Mouse (Mus musculus): ENCODE data around the gene Mdm4. TPM values are rescaled to one million over a fixed set of nuclear protein-coding genes. Genes with fewer than 3 reads are reported as not detected.

Mdm4 gene
- polyA plus RNA-seq, 1 experiment = 46.7 TPM

DNA sequence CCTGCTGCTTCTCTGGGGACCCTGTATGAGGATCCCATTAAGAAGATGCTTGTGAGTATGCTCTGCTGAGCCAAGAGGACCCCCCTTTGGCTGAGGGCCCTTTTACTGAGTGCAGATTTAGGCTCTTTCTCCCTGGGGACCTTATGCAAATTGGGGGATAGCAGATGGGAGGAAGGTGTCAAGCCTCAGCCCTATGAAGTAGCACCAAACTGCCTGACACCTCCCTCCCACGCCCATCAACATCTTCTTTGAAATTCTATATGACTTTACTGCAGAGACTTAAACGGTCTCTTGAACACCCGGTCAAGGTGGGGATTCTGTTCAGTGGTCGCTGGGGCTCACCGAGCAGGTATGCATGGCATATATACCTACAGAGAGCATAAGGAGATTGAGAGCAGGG is 22.7 kb upstream of the Mdm4 start:
- Histone ChIP-seq H3K4me3 (ENCODE audit: control insufficient read depth, low read depth, low read length) (no peak overlapping the region), H3K4me1 (ENCODE audit: control insufficient read depth, insufficient read depth, low read length) (no peaks in the 10 kb centered on the region; the same call in 1 of the 2 replicates), H3K27ac (ENCODE audit: control insufficient read depth, insufficient read depth, low read depth, low read length) (no peak overlapping the region), H3K27me3 (ENCODE audit: control insufficient read depth, insufficient read depth, low read length) (no peaks in the 10 kb centered on the region), H3K36me3 (ENCODE audit: control insufficient read depth, insufficient read depth, low read length) (no peaks in the 10 kb centered on the region)
- TF ChIP-seq POLR2A (IDR thresholded peaks at IDR 0.05; ENCODE audit: control insufficient read depth, low read depth, low read length) = no peak

- TF ChIP-seq CTCF (IDR thresholded peaks at IDR 0.05; ENCODE audit: control insufficient read depth, insufficient read depth, insufficient replicate concordance, low read depth, low read length) (peak; percentile 14; the same call in 1 of the 2 replicates), POLR2A (IDR thresholded peaks at IDR 0.05; ENCODE audit: control insufficient read depth, low read depth, low read length) (no peak)
Observed at GRCm38 (mm10) chr1:133051829-133052228, 21.5 kb upstream of the Mdm4 start.

GRCm38 (mm10) chr1:133050001-133050431 is 19.7 kb upstream of the Mdm4 start:
- Histone ChIP-seq H3K4me3 (ENCODE audit: control insufficient read depth, low read depth, low read length) (no peak overlapping the region), H3K4me1 (ENCODE audit: control insufficient read depth, insufficient read depth, low read length) (peaks cover 6% of the 10 kb centered on the region), H3K27me3 (ENCODE audit: control insufficient read depth, insufficient read depth, low read length) (no peaks in the 10 kb centered on the region), H3K36me3 (ENCODE audit: control insufficient read depth, insufficient read depth, low read length) (no peaks in the 10 kb centered on the region), H3K27ac (ENCODE audit: control insufficient read depth, insufficient read depth, low read depth, low read length) (no peak overlapping the region)
- TF ChIP-seq CTCF (IDR thresholded peaks at IDR 0.05; ENCODE audit: control insufficient read depth, insufficient read depth, insufficient replicate concordance, low read depth, low read length) = no peak
- TF ChIP-seq POLR2A (IDR thresholded peaks at IDR 0.05; ENCODE audit: control insufficient read depth, low read depth, low read length) = no peak

More at GRCm38 (mm10) chr1:133051829-133052228, 21.5 kb upstream of the Mdm4 start:
- H3K4me1 ChIP-seq (ENCODE audit: control insufficient read depth, insufficient read depth, low read length) = peaks cover under 1% of the 10 kb centered on the region; the same call in 1 of the 2 replicates
- H3K27me3 ChIP-seq (ENCODE audit: control insufficient read depth, insufficient read depth, low read length) = no peaks in the 10 kb centered on the region
- H3K4me3 ChIP-seq (ENCODE audit: control insufficient read depth, low read depth, low read length) = no peak overlapping the region
- no peaks in the 10 kb centered on the region for H3K36me3 ChIP-seq (ENCODE audit: control insufficient read depth, insufficient read depth, low read length)
- no peak overlapping the region for H3K27ac ChIP-seq (ENCODE audit: control insufficient read depth, insufficient read depth, low read depth, low read length)

DNA sequence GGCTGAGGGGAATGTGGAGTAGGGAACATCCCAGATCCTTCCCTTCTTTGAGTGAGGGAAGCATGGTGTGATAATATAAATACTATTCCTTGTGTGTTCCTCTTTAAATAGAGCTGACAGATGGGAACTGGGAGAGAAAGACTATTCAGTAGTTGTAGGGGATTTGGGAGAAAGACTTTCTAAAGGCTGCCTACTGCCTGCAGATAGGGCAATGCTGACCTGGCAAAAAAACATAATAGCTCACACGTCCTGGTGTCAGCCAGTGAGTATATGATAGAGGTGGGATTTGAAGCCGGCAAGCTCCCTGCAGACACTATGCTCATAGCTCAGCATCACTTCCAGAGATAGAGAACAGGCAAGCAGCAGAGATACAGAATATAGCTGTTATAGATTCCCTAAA is 18.3 kb upstream of the Mdm4 start:
- Histone ChIP-seq H3K27ac (ENCODE audit: control insufficient read depth, insufficient read depth, low read depth, low read length) (no peak overlapping the region), H3K27me3 (ENCODE audit: control insufficient read depth, insufficient read depth, low read length) (no peaks in the 10 kb centered on the region), H3K4me3 (ENCODE audit: control insufficient read depth, low read depth, low read length) (no peak overlapping the region), H3K36me3 (ENCODE audit: control insufficient read depth, insufficient read depth, low read length) (no peaks in the 10 kb centered on the region), H3K4me1 (ENCODE audit: control insufficient read depth, insufficient read depth, low read length) (peaks cover 6% of the 10 kb centered on the region)
- TF ChIP-seq CTCF (IDR thresholded peaks at IDR 0.05; ENCODE audit: control insufficient read depth, insufficient read depth, insufficient replicate concordance, low read depth, low read length) = no peak
- no peak for TF ChIP-seq POLR2A (IDR thresholded peaks at IDR 0.05; ENCODE audit: control insufficient read depth, low read depth, low read length)

- no peaks in the 10 kb centered on the region for H3K27me3 ChIP-seq (ENCODE audit: control insufficient read depth, insufficient read depth, low read length)
- H3K36me3 ChIP-seq (ENCODE audit: control insufficient read depth, insufficient read depth, low read length) = no peaks in the 10 kb centered on the region
- H3K4me1 ChIP-seq (ENCODE audit: control insufficient read depth, insufficient read depth, low read length) = peaks cover 6% of the 10 kb centered on the region
- no peak overlapping the region for H3K27ac ChIP-seq (ENCODE audit: control insufficient read depth, insufficient read depth, low read depth, low read length)
- no peak overlapping the region for H3K4me3 ChIP-seq (ENCODE audit: control insufficient read depth, low read depth, low read length)
- TF ChIP-seq POLR2A (IDR thresholded peaks at IDR 0.05; ENCODE audit: control insufficient read depth, low read depth, low read length) (no peak), CTCF (IDR thresholded peaks at IDR 0.05; ENCODE audit: control insufficient read depth, insufficient read depth, insufficient replicate concordance, low read depth, low read length) (no peak)
Observed at GRCm38 (mm10) chr1:133047575-133047974, 17.2 kb upstream of the Mdm4 start.

- Histone ChIP-seq H3K36me3 (ENCODE audit: control insufficient read depth, insufficient read depth, low read length) (no peaks in the 10 kb centered on the region), H3K27ac (ENCODE audit: control insufficient read depth, insufficient read depth, low read depth, low read length) (peak overlapping the region; percentile 65), H3K27me3 (ENCODE audit: control insufficient read depth, insufficient read depth, low read length) (no peaks in the 10 kb centered on the region), H3K4me1 (ENCODE audit: control insufficient read depth, insufficient read depth, low read length) (peaks cover 6% of the 10 kb centered on the region), H3K4me3 (ENCODE audit: control insufficient read depth, low read depth, low read length) (peak overlapping the region; percentile 89)
- TF ChIP-seq CTCF (IDR thresholded peaks at IDR 0.05; ENCODE audit: control insufficient read depth, insufficient read depth, insufficient replicate concordance, low read depth, low read length) (no peak), POLR2A (IDR thresholded peaks at IDR 0.05; ENCODE audit: control insufficient read depth, low read depth, low read length) (no peak)
Observed at GRCm38 (mm10) chr1:133046441-133046931, 16.1 kb upstream of the Mdm4 start.

DNA sequence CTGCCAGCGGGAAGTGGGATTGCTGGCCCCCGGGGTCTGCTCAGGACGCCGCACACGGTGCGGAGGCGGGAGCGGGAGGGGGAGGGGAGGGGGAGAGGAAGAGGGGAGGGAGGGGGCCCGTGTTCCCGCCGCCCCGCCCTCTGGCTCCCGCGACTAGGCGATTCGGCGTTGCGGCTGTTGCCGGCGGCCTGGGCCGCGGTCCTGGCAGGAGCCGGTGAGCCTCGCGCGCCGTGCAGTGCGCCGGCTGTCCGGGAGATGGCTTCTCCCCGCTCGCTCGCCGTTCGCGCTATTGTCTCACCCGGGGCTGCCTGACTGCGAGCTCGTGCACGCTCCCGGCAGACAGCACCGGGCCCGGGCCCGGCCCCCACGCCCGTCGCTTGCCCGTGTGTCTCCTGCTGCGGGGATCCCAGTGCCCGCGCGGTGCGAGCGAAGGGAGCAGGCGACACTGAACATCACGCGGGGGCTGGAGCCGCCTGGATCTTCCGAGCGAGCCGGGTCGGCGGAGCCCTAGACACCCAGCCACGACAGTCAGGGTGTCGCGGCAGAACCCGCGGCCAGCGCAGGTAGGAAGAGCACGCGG is 15.6 kb upstream of the Mdm4 start:
- H3K4me1 ChIP-seq (ENCODE audit: control insufficient read depth, insufficient read depth, low read length) = peaks cover 6% of the 10 kb centered on the region
- no peaks in the 10 kb centered on the region for H3K27me3 ChIP-seq (ENCODE audit: control insufficient read depth, insufficient read depth, low read length)
- peak overlapping the region; percentile 65 for H3K27ac ChIP-seq (ENCODE audit: control insufficient read depth, insufficient read depth, low read depth, low read length)
- H3K36me3 ChIP-seq (ENCODE audit: control insufficient read depth, insufficient read depth, low read length) = no peaks in the 10 kb centered on the region
- no peak for TF ChIP-seq POLR2A (IDR thresholded peaks at IDR 0.05; ENCODE audit: control insufficient read depth, low read depth, low read length)
- TF ChIP-seq CTCF (IDR thresholded peaks at IDR 0.05; ENCODE audit: control insufficient read depth, insufficient read depth, insufficient replicate concordance, low read depth, low read length) = peak; percentile 7; the same call in 1 of the 2 replicates
- peak overlapping the region; percentile 89 for H3K4me3 ChIP-seq (ENCODE audit: control insufficient read depth, low read depth, low read length)
